Mouse (Mus musculus): ENCODE results near the gene Arhgef2.

DNA sequence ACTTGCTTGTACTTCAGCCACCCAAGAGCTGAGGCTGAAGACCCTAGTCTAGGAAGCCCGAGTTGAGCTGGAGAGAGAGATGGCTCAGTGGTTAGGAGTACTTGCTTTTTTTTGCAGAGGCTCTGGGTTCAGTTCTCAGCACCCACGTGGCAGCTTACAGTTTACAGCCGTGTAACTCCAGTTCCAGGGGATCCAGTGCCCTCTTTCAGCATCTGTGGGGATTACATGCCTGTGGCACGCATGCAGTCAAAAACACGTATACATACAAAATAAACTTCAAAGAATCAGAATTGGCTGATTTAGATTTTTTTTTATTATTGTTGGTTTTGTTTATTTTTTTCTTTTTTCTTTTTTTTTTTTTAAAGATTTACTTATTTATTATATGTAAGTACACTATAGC is 31.4 kb downstream of the Arhgef2 start:
- no peak for TF ChIP-seq CTCF (IDR thresholded peaks at IDR 0.05; ENCODE audit: low read depth, low read length)
- no peak for TF ChIP-seq POLR2A (IDR thresholded peaks at IDR 0.05; ENCODE audit: borderline replicate concordance, low read depth, low read length)
